Mouse (Mus musculus) thymus, adult 2 months (tissue): ENCODE data around the gene Tent5c. TPM values are rescaled to one million over a fixed set of nuclear protein-coding genes. Genes with fewer than 3 reads are reported as not detected.
A peak's percentile ranks its signal among the peaks of the same experiment; 100 is the strongest.

Experiments used
- DNase-seq: peaks from one replicate; pipeline ENCODE4 v3.0.0; 2021
- H3K27ac ChIP-seq: fragments of 200-500 bp; 2 replicates; pipeline ENCODE4 v1.5.1; 2012; ENCODE audit warnings: low read length, control low read depth; ENCODE audit not compliant: control insufficient read depth, insufficient read depth
- H3K27me3 ChIP-seq: fragments of 200-500 bp; 2 replicates; pipeline ENCODE4 v1.6.1; 2012; ENCODE audit warnings: mild to moderate bottlenecking, low read length, moderate library complexity, mixed read lengths; ENCODE audit not compliant: control insufficient read depth, insufficient read depth
- H3K36me3 ChIP-seq: fragments of 200-500 bp; 2 replicates; pipeline ENCODE4 v1.6.1; 2012; ENCODE audit warnings: mild to moderate bottlenecking, low read length, moderate library complexity; ENCODE audit not compliant: control insufficient read depth, insufficient read depth
- H3K4me1 ChIP-seq: fragments of 200-500 bp; replicated peaks from 2 replicates; pipeline ENCODE4 v1.6.1; 2012; ENCODE audit warnings: low read length; ENCODE audit not compliant: control insufficient read depth, insufficient read depth
- H3K4me3 ChIP-seq: fragments of 200-500 bp; 2 replicates; pipeline ENCODE4 v1.5.1; 2012; ENCODE audit warnings: mild to moderate bottlenecking, low read length, control low read depth, moderate library complexity; ENCODE audit not compliant: control insufficient read depth, insufficient read depth
- CTCF ChIP-seq: fragments of 200-500 bp; IDR thresholded peaks from 2 replicates; pipeline ENCODE4 v1.5.1; 2012; ENCODE audit warnings: mild to moderate bottlenecking, control low read depth, low read length, moderate library complexity, borderline replicate concordance; ENCODE audit not compliant: control insufficient read depth, poor library complexity, insufficient read depth; ENCODE audit errors: extremely low read depth
- POLR2A ChIP-seq: fragments of 200-500 bp; IDR thresholded peaks from 2 replicates; pipeline ENCODE4 v1.6.1; 2012; ENCODE audit warnings: mild to moderate bottlenecking, low read length, control low read depth, moderate library complexity; ENCODE audit not compliant: control insufficient read depth, poor library complexity, insufficient read depth; ENCODE audit errors: extremely low read depth
- WGBS: fragments of 180-500 bp; shearing (Covaris S2); methylation state at CpG from one replicate; pipeline ENCODE4 v1.1.7; 2018; 5-methylcytosine and 5-hydroxymethylcytosine counted together
- polyA plus RNA-seq: library from polyadenylated mRNA; depleted of rRNA; stranded (reverse); fragments of >200 nt; gene quantifications from 2 replicates; pipeline ENCODE4 v1.2.3, GENCODE M21; 2012

Gene Tent5c
- polyA plus RNA-seq, 1 experiment, result 5.7 TPM

GRCm38 (mm10) chr3:100436756-100437155, 52.4 kb downstream of the Tent5c start:
- no peaks in the 10 kb centered on the region for H3K36me3 ChIP-seq
- no peak overlapping the region for H3K27ac ChIP-seq
- 26% methylated on average over 7 of the region's 7 CpGs for WGBS
- no peaks in the 10 kb centered on the region for H3K27me3 ChIP-seq
- no peak overlapping the region for H3K4me3 ChIP-seq
- no peaks in the 10 kb centered on the region for H3K4me1 ChIP-seq
- DNase-seq, result no peak
- TF ChIP-seq POLR2A, result no peak
- no peak for TF ChIP-seq CTCF

- H3K27me3 ChIP-seq, result no peaks in the 10 kb centered on the region
- H3K27ac ChIP-seq, result no peak overlapping the region
- TF ChIP-seq CTCF (no peak), POLR2A (no peak)
- no peak overlapping the region for H3K4me3 ChIP-seq
- H3K4me1 ChIP-seq, result no peaks in the 10 kb centered on the region
- WGBS, result 76% methylated on average over 4 of the region's 4 CpGs
- no peak for DNase-seq
- no peaks in the 10 kb centered on the region for H3K36me3 ChIP-seq
These were observed 57.4 kb downstream of the Tent5c start for GRCm38 (mm10) chr3:100431705-100432104.

- H3K4me3 ChIP-seq, result no peak overlapping the region
- TF ChIP-seq POLR2A (no peak), CTCF (no peak)
- H3K4me1 ChIP-seq, result no peaks in the 10 kb centered on the region
- no peak overlapping the region for H3K27ac ChIP-seq
- DNase-seq, result no peak
- WGBS, result 83% methylated on average over 1 of the region's 1 CpGs
- no peaks in the 10 kb centered on the region for H3K27me3 ChIP-seq
- no peaks in the 10 kb centered on the region for H3K36me3 ChIP-seq
These were observed 58.4 kb downstream of the Tent5c start for GRCm38 (mm10) chr3:100430731-100431130.

- Histone ChIP-seq H3K4me1 (no peaks in the 10 kb centered on the region), H3K4me3 (no peak overlapping the region), H3K27ac (no peak overlapping the region), H3K27me3 (no peaks in the 10 kb centered on the region), H3K36me3 (no peaks in the 10 kb centered on the region)
- 91% methylated on average over 5 of the region's 5 CpGs for WGBS
- no peak for TF ChIP-seq CTCF
- TF ChIP-seq POLR2A, result no peak
- DNase-seq, result no peak
These were observed 59.0 kb downstream of the Tent5c start for GRCm38 (mm10) chr3:100430101-100430500.

- WGBS, result 69% methylated on average over 4 of the region's 4 CpGs
- no peaks in the 10 kb centered on the region for H3K4me1 ChIP-seq
- H3K27ac ChIP-seq, result no peak overlapping the region
- H3K36me3 ChIP-seq, result no peaks in the 10 kb centered on the region
- no peak overlapping the region for H3K4me3 ChIP-seq
- no peak for DNase-seq
- H3K27me3 ChIP-seq, result no peaks in the 10 kb centered on the region
- no peak for TF ChIP-seq CTCF
- TF ChIP-seq POLR2A, result no peak
These were observed 59.5 kb downstream of the Tent5c start for GRCm38 (mm10) chr3:100429667-100430066.

GRCm38 (mm10) chr3:100427548-100427947, 61.6 kb downstream of the Tent5c start:
- Histone ChIP-seq H3K36me3 (no peaks in the 10 kb centered on the region), H3K4me1 (no peaks in the 10 kb centered on the region), H3K27ac (no peak overlapping the region), H3K4me3 (no peak overlapping the region), H3K27me3 (no peaks in the 10 kb centered on the region)
- DNase-seq, result no peak
- no peak for TF ChIP-seq POLR2A
- TF ChIP-seq CTCF, result no peak
- WGBS, result 90% methylated on average over 6 of the region's 6 CpGs

GRCm38 (mm10) chr3:100422392-100423167, 66.5 kb downstream of the Tent5c start:
- Histone ChIP-seq H3K36me3 (no peaks in the 10 kb centered on the region), H3K4me1 (no peaks in the 10 kb centered on the region), H3K4me3 (no peak overlapping the region), H3K27me3 (no peaks in the 10 kb centered on the region), H3K27ac (no peak overlapping the region)
- WGBS, result 81% methylated on average over 10 of the region's 10 CpGs
- TF ChIP-seq POLR2A, result no peak
- DNase-seq, result peak; percentile 65
